In the genomic region with DNA sequence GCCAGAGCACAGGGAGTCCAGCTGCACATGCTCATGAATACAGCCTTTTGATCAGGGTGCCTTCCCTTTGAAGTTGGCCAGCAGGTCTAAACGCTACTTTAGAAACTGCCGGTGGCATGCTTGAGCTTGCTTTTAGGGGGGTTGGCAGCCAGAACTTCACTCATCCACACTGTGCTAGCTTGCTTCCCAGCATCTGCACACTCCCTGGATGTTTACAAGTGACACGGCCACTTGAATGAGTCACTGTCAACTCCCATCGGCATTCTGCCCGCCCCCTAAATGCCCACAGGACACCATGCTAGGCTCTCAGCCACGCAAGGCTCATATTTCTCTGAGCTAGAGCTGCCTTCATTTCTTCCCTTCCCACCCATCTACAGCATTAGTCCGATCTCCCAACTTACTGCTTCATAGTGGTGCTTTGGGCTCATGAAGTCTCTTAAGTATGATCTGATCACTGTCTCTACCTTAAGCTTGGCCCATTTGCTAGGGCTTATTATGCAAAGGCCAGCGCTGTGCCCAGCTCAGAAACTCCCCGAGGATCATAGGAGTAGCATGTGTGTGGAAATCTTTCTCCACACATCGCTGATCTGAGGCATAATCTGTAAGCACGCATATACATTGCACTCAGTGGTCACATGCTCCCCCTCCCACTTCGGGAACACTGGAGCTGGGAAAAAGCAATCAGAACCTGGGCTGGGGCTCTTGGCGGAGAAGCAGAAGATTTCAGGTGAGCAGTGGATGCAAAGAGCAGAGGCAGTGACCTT, we compare ENCODE assay signal across 8 mouse cellular contexts.
DNase-seq lines count a peak whose midpoint lies in the region; ATAC-seq and TF ChIP-seq lines count a peak whose summit lies in the region.

No protein-coding gene starts in this region.

- TF ChIP-seq POLR2A in kidney, adult 2 months (IDR thresholded peaks at IDR 0.05; ENCODE audit: low read depth, low read length), result no peak

- no peak overlapping the region for H3K9ac ChIP-seq in forebrain, embryonic 12.5 days
- H3K9ac ChIP-seq in hindbrain, embryonic 16.5 days (ENCODE audit: low read depth, low read length), result peak overlapping the region; percentile 47

- H3K4me1 ChIP-seq in kidney, adult 2 months (ENCODE audit: control insufficient read depth, insufficient read depth, low read length), result peaks cover 8% of the 10 kb centered on the region
- peaks cover 12% of the 10 kb centered on the region for H3K4me1 ChIP-seq in forebrain, embryonic 12.5 days
- H3K4me1 ChIP-seq in hindbrain, embryonic 16.5 days (ENCODE audit: control insufficient read depth, insufficient read depth, low read depth, low read length), result peaks cover 8% of the 10 kb centered on the region; the same call in 1 of the 2 replicates

- peak; percentile 53; the same call in 1 of the 2 replicates for ATAC-seq in forebrain, embryonic 12.5 days (ENCODE audit: low FRiP score)
- ATAC-seq in hindbrain, embryonic 16.5 days, result peak; percentile 75

- peak overlapping the region; percentile 53 for H3K4me2 ChIP-seq in forebrain, embryonic 12.5 days
- peak overlapping the region; percentile 49 for H3K4me2 ChIP-seq in hindbrain, embryonic 16.5 days (ENCODE audit: low read length)

- peak; percentile 7 for DNase-seq in kidney, adult 18-20 months
- no peak for DNase-seq in kidney, adult 2 months
- peak; percentile 41 for DNase-seq in Muller cell, postnatal 12 days (ENCODE audit: inconsistent ontology term)
- peak; percentile 14 for DNase-seq in neural tube, embryonic 10.5 days (ENCODE audit: extremely low spot score, low spot score)
- no peak for DNase-seq in cerebellum, adult 11 months
- no peak for DNase-seq in spleen, postnatal 14 days (ENCODE audit: low spot score in 2 of 2)

- no peak for TF ChIP-seq CTCF in kidney, adult 2 months (conservative IDR thresholded peaks at IDR 0.05; ENCODE audit: insufficient read depth, insufficient read length, low read depth, low read length)

- no peaks in the 10 kb centered on the region for H3K27me3 ChIP-seq in kidney, adult 2 months (replicated peaks; ENCODE audit: control insufficient read depth, insufficient read depth, low read length)
- 0 out of 2 replicates have a peak, but pooled peaks cover 9% of the 10 kb centered on the region for H3K27me3 ChIP-seq in forebrain, embryonic 12.5 days
- no peaks in the 10 kb centered on the region for H3K27me3 ChIP-seq in hindbrain, embryonic 16.5 days (replicated peaks; ENCODE audit: control insufficient read depth, insufficient read depth, low read length)

- no peak overlapping the region for H3K4me3 ChIP-seq in kidney, adult 2 months (ENCODE audit: insufficient read depth, low read depth, low read length)
- H3K4me3 ChIP-seq in forebrain, embryonic 12.5 days (replicated peaks), result peak overlapping the region; percentile 22
- peak overlapping the region; percentile 21; the same call in 1 of the 2 replicates for H3K4me3 ChIP-seq in hindbrain, embryonic 16.5 days (ENCODE audit: low read length)

- H3K36me3 ChIP-seq in kidney, adult 2 months (ENCODE audit: control insufficient read depth, insufficient read depth, low read length), result no peaks in the 10 kb centered on the region
- no peaks in the 10 kb centered on the region for H3K36me3 ChIP-seq in forebrain, embryonic 12.5 days (replicated peaks)
- no peaks in the 10 kb centered on the region for H3K36me3 ChIP-seq in hindbrain, embryonic 16.5 days (ENCODE audit: control insufficient read depth, insufficient read depth, low read length)

- H3K9me3 ChIP-seq in forebrain, embryonic 12.5 days, result 0 out of 2 replicates have a peak, but pooled peaks cover 5% of the 10 kb centered on the region
- peaks cover 4% of the 10 kb centered on the region; the same call in 1 of the 2 replicates for H3K9me3 ChIP-seq in hindbrain, embryonic 16.5 days (ENCODE audit: control insufficient read depth, low read length)

- WGBS in kidney, adult 2 months, result 30% methylated on average over 13 of the region's 13 CpGs
- WGBS in forebrain, embryonic 12.5 days, result 40% methylated on average over 13 of the region's 13 CpGs
- WGBS in hindbrain, embryonic 16.5 days, result 23% methylated on average over 13 of the region's 13 CpGs

- H3K27ac ChIP-seq in kidney, adult 2 months (ENCODE audit: insufficient read depth, low read depth, low read length), result no peak overlapping the region
- no peak overlapping the region for H3K27ac ChIP-seq in forebrain, embryonic 12.5 days
- H3K27ac ChIP-seq in hindbrain, embryonic 16.5 days (ENCODE audit: low read depth, low read length), result peak overlapping the region; percentile 10; the same call in 1 of the 2 replicates

Comparison
In these comparisons a context has a peak if more than half of its experiments do, and no peak if none do; other contexts are left out.
1. DNase-seq: peak in kidney, adult 18-20 months (single experiment), Muller cell, postnatal 12 days (single experiment) and neural tube, embryonic 10.5 days (single experiment); none in kidney, adult 2 months (single experiment), cerebellum, adult 11 months (single experiment) and spleen, postnatal 14 days (0 of 2).